Mouse (Mus musculus): ENCODE results near the gene 1110051M20Rik.

GRCm38 (mm10) chr2:91386547-91387286, 57.8 kb downstream of the 1110051M20Rik start:
- no peak for TF ChIP-seq CTCF (IDR thresholded peaks at IDR 0.05)
- no peak for TF ChIP-seq EP300 (IDR thresholded peaks at IDR 0.05)

All from lung, postnatal 0 days (tissue).